Comparison of ENCODE assay signal across 35 mouse cellular contexts in genomic region chr3:138247241-138247640, GRCm38 (mm10). TPM values are rescaled to one million over a fixed set of nuclear protein-coding genes. Genes with fewer than 3 reads are reported as not detected.
A peak's percentile ranks its signal among the peaks of the same experiment; 100 is the strongest.
DNase-seq lines count a peak whose midpoint lies in the region; ATAC-seq and TF ChIP-seq lines count a peak whose summit lies in the region.
"Had no signal": no experiment of that assay in that cellular context is flagged by ENCODE, and none has a peak within 500 bp of the region (broad histone marks: within the 10 kb centered on the region; RNA-seq: fewer than 3 reads in every experiment).

No protein-coding gene starts in this region.

- intact Hi-C loops in heart, adult 2 months (cut with DNase I), result no loop called here
- intact Hi-C loops in heart, postnatal 10 days (cut with DNase I), result no loop called here

- no peak for ATAC-seq in kidney, embryonic 16.5 days (ENCODE audit: low FRiP score, low TSS enrichment)
- ATAC-seq in lung, postnatal 0 days, result no peak
- ATAC-seq: CD4-positive, CD25-positive, alpha-beta regulatory T cell, adult 4 months; forebrain, embryonic 15.5 days; hindbrain, postnatal 0 days had no signal

- H3K4me1 ChIP-seq in heart, adult 2 months (ENCODE audit: control insufficient read depth, insufficient read depth, low read length), result peaks cover 18% of the 10 kb centered on the region
- peaks cover 27% of the 10 kb centered on the region for H3K4me1 ChIP-seq in kidney, embryonic 16.5 days (ENCODE audit: insufficient read depth, low read length)
- H3K4me1 ChIP-seq in lung, postnatal 0 days (ENCODE audit: insufficient read depth, low read depth, low read length), result peaks cover 7% of the 10 kb centered on the region
- H3K4me1 ChIP-seq in brown adipose tissue, adult 24 weeks (ENCODE audit: control insufficient read depth, insufficient read depth, insufficient read length, low read length), result peaks cover 17% of the 10 kb centered on the region
- H3K4me1 ChIP-seq: heart, embryonic 15.5 days had no signal

- no peaks in the 10 kb centered on the region for H3K27me3 ChIP-seq in heart, adult 2 months (ENCODE audit: control insufficient read depth, insufficient read depth, low read length)
- no peaks in the 10 kb centered on the region for H3K27me3 ChIP-seq in kidney, embryonic 16.5 days (ENCODE audit: insufficient read depth, low read length)
- no peaks in the 10 kb centered on the region for H3K27me3 ChIP-seq in lung, postnatal 0 days (replicated peaks; ENCODE audit: insufficient read depth, low read length)
- H3K27me3 ChIP-seq: embryonic facial prominence, embryonic 13.5 days; forebrain, embryonic 12.5 days; forebrain, embryonic 15.5 days; heart, embryonic 15.5 days had no signal

- no peak overlapping the region for H3K4me3 ChIP-seq in heart, adult 2 months
- no peak overlapping the region for H3K4me3 ChIP-seq in kidney, embryonic 16.5 days (ENCODE audit: low read length)
- H3K4me3 ChIP-seq in lung, postnatal 0 days (ENCODE audit: low read depth, low read length), result no peak overlapping the region
- H3K4me3 ChIP-seq in brown adipose tissue, adult 24 weeks (ENCODE audit: insufficient read depth, low read depth, low read length), result no peak overlapping the region
- H3K4me3 ChIP-seq: embryonic facial prominence, embryonic 10.5 days; embryonic facial prominence, embryonic 13.5 days; erythroblast, embryonic 14.5 days; forebrain, embryonic 12.5 days; forebrain, embryonic 15.5 days; heart, embryonic 15.5 days had no signal

- H3K27ac ChIP-seq in heart, adult 2 months, result peak overlapping the region; percentile 71
- peak overlapping the region; percentile 82; the same call in 1 of the 2 replicates for H3K27ac ChIP-seq in kidney, embryonic 16.5 days (ENCODE audit: low read length)
- H3K27ac ChIP-seq in lung, postnatal 0 days (ENCODE audit: low read length), result 0 out of 2 replicates have a peak overlapping the region, but pooled peaks have one; percentile 69
- peak overlapping the region; percentile 92 for H3K27ac ChIP-seq in brown adipose tissue, adult 24 weeks (replicated peaks; ENCODE audit: low read depth, low read length)
- H3K27ac ChIP-seq: embryonic facial prominence, embryonic 10.5 days; embryonic facial prominence, embryonic 13.5 days; forebrain, embryonic 12.5 days; forebrain, embryonic 15.5 days; heart, embryonic 15.5 days; hindbrain, embryonic 14.5 days; hindbrain, postnatal 0 days had no signal

- TF ChIP-seq POLR2A in heart, adult 2 months (IDR thresholded peaks at IDR 0.05; ENCODE audit: insufficient read depth, low read depth, low read length), result no peak

- TF ChIP-seq CTCF in heart, adult 2 months (IDR thresholded peaks at IDR 0.05), result no peak
- no peak for TF ChIP-seq CTCF in lung, postnatal 0 days (IDR thresholded peaks at IDR 0.05)

- WGBS in heart, adult 2 months, result 64% methylated on average over 4 of the region's 4 CpGs
- WGBS in kidney, embryonic 16.5 days, result 90% methylated on average over 4 of the region's 4 CpGs
- 83% methylated on average over 4 of the region's 4 CpGs for WGBS in lung, postnatal 0 days

- H3K79me2 ChIP-seq in heart, adult 2 months (replicated peaks; ENCODE audit: control insufficient read depth, insufficient read depth, low read length), result no peaks in the 10 kb centered on the region

- no peak overlapping the region for H3K9ac ChIP-seq in heart, adult 2 months (ENCODE audit: low read depth, low read length)
- H3K9ac ChIP-seq in kidney, embryonic 16.5 days (replicated peaks; ENCODE audit: low read length), result no peak overlapping the region
- H3K9ac ChIP-seq in lung, postnatal 0 days (replicated peaks; ENCODE audit: low read depth), result no peak overlapping the region
- H3K9ac ChIP-seq: embryonic facial prominence, embryonic 13.5 days; forebrain, embryonic 12.5 days; forebrain, embryonic 15.5 days; heart, embryonic 15.5 days; hindbrain, embryonic 14.5 days had no signal

- no peak overlapping the region for H3K4me2 ChIP-seq in kidney, embryonic 16.5 days (replicated peaks; ENCODE audit: low read depth, low read length)
- no peak overlapping the region for H3K4me2 ChIP-seq in lung, postnatal 0 days (replicated peaks; ENCODE audit: low read depth, low read length)
- H3K4me2 ChIP-seq: embryonic facial prominence, embryonic 13.5 days; forebrain, embryonic 12.5 days; forebrain, embryonic 15.5 days; heart, embryonic 11.5 days; heart, embryonic 15.5 days; hindbrain, embryonic 14.5 days had no signal

- DNase-seq in heart, adult 2 months, result no peak
- DNase-seq in heart, postnatal 10 days, result no peak
- no peak for DNase-seq in kidney, postnatal 10 days
- no peak for DNase-seq in lung, postnatal 0 days (ENCODE audit: low spot score)
- no peak for DNase-seq in lung, postnatal 14 days
- no peak for DNase-seq in frontal cortex, postnatal 10 days (ENCODE audit: low spot score in 2 of 2)
- DNase-seq: adrenal gland, adult 2 months; adrenal gland, postnatal 14 days; cerebellum, adult 11-12 months; cerebellum, adult 8-10 months; cerebellum, postnatal 10 days; cerebellum, postnatal 36 days; embryo, embryonic 11 days; gastrocnemius, postnatal 14 days; heart, postnatal 14 days; heart, postnatal 4 days had no signal

- no peaks in the 10 kb centered on the region for H3K9me3 ChIP-seq in kidney, embryonic 16.5 days (ENCODE audit: low read length)
- no peaks in the 10 kb centered on the region for H3K9me3 ChIP-seq in lung, postnatal 0 days (ENCODE audit: low read length)
- H3K9me3 ChIP-seq: embryonic facial prominence, embryonic 10.5 days; embryonic facial prominence, embryonic 13.5 days; forebrain, embryonic 12.5 days; forebrain, embryonic 15.5 days; heart, embryonic 15.5 days had no signal

- TF ChIP-seq EP300 in heart, adult 2 months (IDR thresholded peaks at IDR 0.05; ENCODE audit: insufficient read depth, low read depth, low read length), result no peak
- TF ChIP-seq EP300 in lung, postnatal 0 days (IDR thresholded peaks at IDR 0.05), result no peak

- H3K36me3 ChIP-seq in heart, adult 2 months (ENCODE audit: control insufficient read depth, insufficient read depth, low read length), result peaks cover 3% of the 10 kb centered on the region
- no peaks in the 10 kb centered on the region for H3K36me3 ChIP-seq in kidney, embryonic 16.5 days (ENCODE audit: insufficient read depth, low read length)
- no peaks in the 10 kb centered on the region for H3K36me3 ChIP-seq in lung, postnatal 0 days (ENCODE audit: insufficient read depth, low read length)
- H3K36me3 ChIP-seq: embryonic facial prominence, embryonic 10.5 days; embryonic facial prominence, embryonic 13.5 days; forebrain, embryonic 12.5 days; forebrain, embryonic 15.5 days; heart, embryonic 15.5 days had no signal

RNA-seq across cellular contexts. Expression of gene Adh1, which starts 13.6 kb away (rescaled TPM):
- 10 to 100 TPM; 27.5 to 34.3 TPM for total RNA-seq in heart, adult 2 months (2021)
- 26.1 and 29.7 TPM in 2 replicates for polyA plus RNA-seq in heart, adult 2 months (2012; rRNA removed)
- 10 to 100 TPM; 24.1 to 54.7 TPM for total RNA-seq in heart, postnatal 10 days (2021)
- polyA plus RNA-seq in kidney, embryonic 16.5 days (2015; fragmentation: Nextera tagmentation; extraction: Ambion mirVana), result 77.6 and 115 TPM in 2 replicates
- polyA plus RNA-seq in lung, postnatal 0 days (2015; fragmentation: Nextera tagmentation; extraction: Ambion mirVana), result 801 and 895 TPM in 2 replicates
- 171 and 175 TPM in 2 replicates for polyA plus RNA-seq in brown adipose tissue, adult 24 weeks (2012; ENCODE audit: insufficient read depth, insufficient read length, missing spikeins)
- polyA plus RNA-seq: embryonic facial prominence, embryonic 10.5 days; erythroblast, embryonic 14.5 days had no signal

RNA-seq across cellular contexts. Expression of gene Adh7, which starts 29.7 kb away (rescaled TPM):
- total RNA-seq in heart, adult 2 months (2021), result under 1 TPM in 1 of 2 experiments, not detected in 1; 0.73 TPM
- 0.15 and 1.4 TPM in 2 replicates for polyA plus RNA-seq in heart, adult 2 months (2012; rRNA removed)
- under 1 TPM in 1 of 2 experiments, not detected in 1; 0.10 TPM for total RNA-seq in heart, postnatal 10 days (2021)
- polyA plus RNA-seq in kidney, embryonic 16.5 days (2015; fragmentation: Nextera tagmentation; extraction: Ambion mirVana), result 0.46 and 0.66 TPM in 2 replicates
- 0.62 and 1.1 TPM in 2 replicates for polyA plus RNA-seq in lung, postnatal 0 days (2015; fragmentation: Nextera tagmentation; extraction: Ambion mirVana)
- 0.83 and 1.2 TPM in 2 replicates for polyA plus RNA-seq in brown adipose tissue, adult 24 weeks (2012; ENCODE audit: insufficient read depth, insufficient read length, missing spikeins)
- total RNA-seq: heart, postnatal 4 days; MEL had no signal
- polyA plus RNA-seq: CD4-positive, CD25-positive, alpha-beta regulatory T cell, adult 4 months; embryonic facial prominence, embryonic 10.5 days; erythroblast, embryonic 14.5 days; forebrain, embryonic 12.5 days; heart, embryonic 11.5 days had no signal

RNA-seq across cellular contexts. Expression of gene 4930579F01Rik, which starts 53.6 kb away (rescaled TPM):
- total RNA-seq in heart, adult 2 months (2021), result not detected
- polyA plus RNA-seq in heart, adult 2 months (2012; rRNA removed), result 0.06 TPM in 1 of 2 replicates, not detected in the other
- not detected for total RNA-seq in heart, postnatal 10 days (2021)
- polyA plus RNA-seq in kidney, embryonic 16.5 days (2015; fragmentation: Nextera tagmentation; extraction: Ambion mirVana), result 0.10 and 0.21 TPM in 2 replicates
- polyA plus RNA-seq in lung, postnatal 0 days (2015; fragmentation: Nextera tagmentation; extraction: Ambion mirVana), result not detected in 2 replicates
- polyA plus RNA-seq in brown adipose tissue, adult 24 weeks (2012; ENCODE audit: insufficient read depth, insufficient read length, missing spikeins), result not detected in 2 replicates
- total RNA-seq: adrenal gland, adult 2 months; adrenal gland, postnatal 14 days; adrenal gland, postnatal 4 days; gastrocnemius, adult 18-20 months; gastrocnemius, postnatal 14 days; heart, adult 8-10 months; heart, postnatal 14 days; heart, postnatal 4 days; hindbrain, postnatal 0 days; MEL had no signal
- polyA plus RNA-seq: adrenal gland, adult 2 months; C2C12; CD4-positive, CD25-positive, alpha-beta regulatory T cell, adult 4 months; cortical plate, adult 2 months; embryonic facial prominence, embryonic 10.5 days; erythroblast, embryonic 14.5 days; forebrain, embryonic 12.5 days; forebrain, embryonic 15.5 days; heart, embryonic 11.5 days; heart, embryonic 15.5 days; hindbrain, embryonic 11.5 days; hindbrain, embryonic 14.5 days had no signal
